Mouse (Mus musculus): ENCODE measurements around the gene Rhox4a2. TPM values are rescaled to one million over a fixed set of nuclear protein-coding genes. Genes with fewer than 3 reads are reported as not detected.
"Not testable (repeated sequence)": the region's sequence is repeated elsewhere in the genome, so short reads cannot be mapped to it uniquely, and the experiment has no call there.

Gene Rhox4a2
- total RNA-seq (2021): not detected
- long read RNA-seq, experiment 1: 0 reads
- long read RNA-seq, experiment 2: 0 reads

DNA sequence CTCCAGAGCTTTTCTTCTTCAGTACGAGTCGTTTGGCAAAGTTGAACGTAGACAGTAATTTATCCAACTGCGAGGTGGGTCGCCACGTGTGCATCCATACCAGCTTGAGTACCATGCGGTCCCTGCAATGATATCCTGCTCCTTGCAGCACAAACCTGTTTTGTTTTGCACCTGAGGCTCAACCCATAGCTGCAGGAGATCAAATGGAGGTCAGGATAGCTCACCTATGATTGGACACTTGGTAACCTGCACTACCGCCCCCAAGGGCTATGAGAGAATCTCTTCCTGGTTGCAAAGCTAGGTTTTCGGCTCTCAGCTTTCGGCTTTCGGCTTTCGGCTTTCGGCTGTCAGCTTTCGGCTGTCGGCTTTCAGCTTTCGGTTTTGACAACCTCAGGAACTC is at the start of gene Rhox4a2:
Gene Rhox4a2, plus strand, starts transcription at position 301 of the 400 bp plus-strand sequence.
- H3K4me3 ChIP-seq; DNase-seq (ENCODE audit: extremely low spot score in 1 of 2, low spot score in 2 of 2); H3K27ac ChIP-seq; intact Hi-C loops (cut with DNase I): not testable (repeated sequence)

GRCm38 (mm10) chrX:37379728-37380127 is 10.9 kb upstream of the Rhox4a2 start, which contains the start of gene Rhox3a2:
TSS of gene Rhox3a2 (plus strand) at chrX:37380028.
- DNase-seq (ENCODE audit: extremely low spot score in 1 of 2, low spot score in 2 of 2); intact Hi-C loops (cut with DNase I); H3K27ac ChIP-seq; H3K4me3 ChIP-seq: not testable (repeated sequence)

GRCm38 (mm10) chrX:37411767-37412166 is 21.1 kb downstream of the Rhox4a2 start, which contains the start of gene Rhox2b:
TSS of gene Rhox2b (plus strand) at chrX:37412067.
- H3K4me3 ChIP-seq; intact Hi-C loops (cut with DNase I); H3K27ac ChIP-seq; DNase-seq (ENCODE audit: extremely low spot score in 1 of 2, low spot score in 2 of 2): not testable (repeated sequence)

DNA sequence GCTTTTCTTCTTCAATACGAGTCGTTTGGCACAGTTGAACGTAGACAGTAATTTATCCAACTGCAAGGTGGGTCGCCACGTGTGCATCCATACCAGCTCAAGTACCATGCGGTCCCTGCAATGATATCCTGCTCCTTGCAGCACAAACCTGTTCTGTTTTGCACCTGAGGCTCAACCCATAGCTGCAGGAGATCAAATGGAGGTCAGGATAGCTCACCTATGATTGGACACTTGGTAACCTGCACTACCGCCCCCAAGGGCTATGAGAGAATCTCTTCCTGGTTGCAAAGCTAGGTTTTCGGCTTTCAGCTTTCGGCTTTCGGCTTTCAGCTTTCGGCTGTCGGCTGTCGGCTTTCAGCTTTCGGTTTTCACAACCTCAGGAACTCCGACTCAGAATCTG is 41.5 kb downstream of the Rhox4a2 start, which contains the start of gene Rhox4b:
Gene Rhox4b, plus strand, starts transcription at position 301 of the 400 bp plus-strand sequence.
- H3K27ac ChIP-seq; intact Hi-C loops (cut with DNase I); H3K4me3 ChIP-seq; DNase-seq (ENCODE audit: extremely low spot score in 1 of 2, low spot score in 2 of 2): not testable (repeated sequence)

Other genes with a start within 250 kb of the Rhox4a2 start
- not detected for gene Akap14, start 222.0 kb upstream of the Rhox4a2 start, total RNA-seq (2021)
- gene Ndufa1, start 199.7 kb upstream of the Rhox4a2 start, total RNA-seq (2021): 100 to 1,000 TPM; 177 to 201 TPM
- 1 to 10 TPM; 7.3 to 7.6 TPM for gene Rnf113a1, start 199.6 kb upstream of the Rhox4a2 start, total RNA-seq (2021)
- gene Gm9, start 179.8 kb upstream of the Rhox4a2 start, total RNA-seq (2021): not detected
- gene Rhox1, start 168.6 kb upstream of the Rhox4a2 start, total RNA-seq (2021): not detected
- gene Rhox2a, start 145.9 kb upstream of the Rhox4a2 start, total RNA-seq (2021): not detected
- gene Rhox3a, start 140.9 kb upstream of the Rhox4a2 start, total RNA-seq (2021): not detected
- gene Rhox4a, start 125.5 kb upstream of the Rhox4a2 start, total RNA-seq (2021): not detected
- not detected for gene Rhox3a2, start 10.8 kb upstream of the Rhox4a2 start, total RNA-seq (2021)
- gene Rhox2b, start 21.2 kb downstream of the Rhox4a2 start, total RNA-seq (2021): not detected
- gene Rhox4b, start 41.6 kb downstream of the Rhox4a2 start, total RNA-seq (2021): not detected
- not detected for gene Rhox2c, start 62.8 kb downstream of the Rhox4a2 start, total RNA-seq (2021)
- gene Rhox3c, start 67.7 kb downstream of the Rhox4a2 start, total RNA-seq (2021): not detected
- not detected for gene Rhox4c, start 89.5 kb downstream of the Rhox4a2 start, total RNA-seq (2021)
- gene Rhox2d, start 102.6 kb downstream of the Rhox4a2 start, total RNA-seq (2021): not detected
- gene Rhox4d, start 123.5 kb downstream of the Rhox4a2 start, total RNA-seq (2021): not detected
- not detected for gene Rhox2e, start 139.6 kb downstream of the Rhox4a2 start, total RNA-seq (2021)
- gene Rhox3e, start 151.2 kb downstream of the Rhox4a2 start, total RNA-seq (2021): not detected
- not detected for gene Rhox4e, start 166.6 kb downstream of the Rhox4a2 start, total RNA-seq (2021)
- gene Rhox2f, start 180.6 kb downstream of the Rhox4a2 start, total RNA-seq (2021): not detected
- gene Rhox3f, start 190.1 kb downstream of the Rhox4a2 start, total RNA-seq (2021): not detected
- not detected for gene Rhox4f, start 216.9 kb downstream of the Rhox4a2 start, total RNA-seq (2021)
- gene Rhox3g, start 237.8 kb downstream of the Rhox4a2 start, total RNA-seq (2021): not detected

All from left cerebral cortex, adult 2 months (tissue).